Mouse (Mus musculus): ENCODE data around the gene Atg4d. TPM values are rescaled to one million over a fixed set of nuclear protein-coding genes. Genes with fewer than 3 reads are reported as not detected.
"Not testable (repeated sequence)": the region's sequence is repeated elsewhere in the genome, so short reads cannot be mapped to it uniquely, and the experiment has no call there.

Gene Atg4d
- total RNA-seq (2022), result 10 to 100 TPM; 35.3 to 48.7 (median 39.7) TPM

DNA sequence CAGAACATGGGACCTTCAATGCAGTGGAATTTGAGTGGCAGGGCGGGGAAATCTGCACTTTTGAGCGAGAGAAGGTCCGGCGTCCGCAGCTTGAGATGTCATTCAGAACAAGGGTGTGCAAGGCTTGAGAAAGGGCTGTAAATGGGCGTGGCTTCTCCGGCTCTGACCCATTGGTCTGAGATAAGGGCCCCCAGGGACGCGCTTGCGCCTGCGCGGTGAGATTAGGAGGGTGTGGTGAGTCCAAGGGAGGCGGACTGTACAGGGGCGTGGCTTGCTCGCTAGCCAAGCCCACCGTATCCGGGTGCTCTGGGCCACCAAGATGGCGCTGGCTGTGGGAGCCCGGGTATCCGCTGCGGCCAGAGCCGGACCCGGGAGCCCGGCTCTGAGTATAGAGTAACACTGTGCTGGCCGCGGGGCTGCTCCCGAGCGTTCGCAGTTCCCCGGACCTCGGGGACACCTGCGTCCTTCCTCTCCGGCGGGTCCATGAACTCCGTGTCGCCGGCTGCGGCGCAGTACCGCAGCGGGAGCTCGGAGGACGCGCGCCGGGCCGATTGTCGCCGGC, at the start of gene Atg4d:
Gene Atg4d (plus strand): TSS at position 294 of the 562 bp plus-strand sequence.
- peak; percentile 89 to 98 for DNase-seq (ENCODE audit: low spot score in 2 of 2)

DNA sequence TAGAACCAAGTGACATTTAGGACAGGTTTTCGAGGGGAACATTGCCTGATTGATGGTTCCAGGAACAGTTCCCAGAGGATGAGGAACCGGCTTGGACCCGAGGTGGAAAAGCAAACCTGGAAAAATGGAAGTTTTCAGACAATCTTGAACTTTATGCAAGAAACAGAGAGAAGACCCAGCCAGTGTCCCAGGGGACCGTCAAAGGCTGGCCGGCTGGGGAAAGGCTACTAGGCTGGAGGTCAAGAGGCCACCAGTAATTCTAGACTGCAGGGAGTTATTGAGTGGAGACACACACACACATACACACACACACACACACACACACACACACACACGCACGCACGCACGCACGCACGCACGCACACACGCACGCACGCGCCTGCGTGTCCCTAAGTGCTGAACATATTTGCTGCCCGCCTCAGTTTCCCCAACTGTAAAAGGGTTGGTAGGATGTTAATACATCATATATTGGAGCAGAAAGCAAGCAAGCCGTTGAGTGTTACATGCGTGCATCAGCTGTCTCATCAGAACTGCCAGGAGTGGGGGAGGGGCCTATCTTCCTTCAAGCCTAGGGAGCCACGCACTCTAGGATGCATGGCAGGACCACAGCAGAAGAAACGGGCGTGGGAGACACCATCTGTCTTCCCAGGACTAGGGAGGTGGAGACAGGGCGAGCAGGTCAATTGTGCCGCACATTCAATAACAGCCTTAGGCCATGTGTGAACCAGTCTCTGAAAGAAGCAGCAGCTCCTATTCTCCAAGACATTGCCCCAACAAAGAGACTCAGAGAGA, 48.8 kb upstream of the Atg4d start:
- no peak for DNase-seq (ENCODE audit: low spot score in 2 of 2)

DNA sequence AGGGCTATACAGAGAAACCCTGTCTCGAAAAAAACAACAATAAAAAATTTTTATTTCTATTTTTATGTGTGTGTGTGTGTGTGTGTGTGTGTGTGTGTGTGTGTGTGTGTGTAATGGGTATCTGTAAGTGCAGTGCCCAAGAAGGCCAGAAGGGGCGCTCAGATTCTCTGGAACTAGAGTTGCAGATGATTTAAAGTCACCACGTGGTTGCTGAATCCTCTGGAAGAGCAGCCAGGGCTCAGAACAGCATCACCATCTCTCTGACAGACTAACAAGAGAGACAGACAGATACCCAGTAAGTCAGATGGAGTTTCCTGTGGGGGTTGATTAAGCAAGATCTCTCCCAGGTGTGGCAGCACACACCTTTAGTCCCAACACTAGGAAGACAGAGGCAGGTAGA, 45.3 kb upstream of the Atg4d start:
- no peak for DNase-seq (ENCODE audit: low spot score in 2 of 2)

DNA sequence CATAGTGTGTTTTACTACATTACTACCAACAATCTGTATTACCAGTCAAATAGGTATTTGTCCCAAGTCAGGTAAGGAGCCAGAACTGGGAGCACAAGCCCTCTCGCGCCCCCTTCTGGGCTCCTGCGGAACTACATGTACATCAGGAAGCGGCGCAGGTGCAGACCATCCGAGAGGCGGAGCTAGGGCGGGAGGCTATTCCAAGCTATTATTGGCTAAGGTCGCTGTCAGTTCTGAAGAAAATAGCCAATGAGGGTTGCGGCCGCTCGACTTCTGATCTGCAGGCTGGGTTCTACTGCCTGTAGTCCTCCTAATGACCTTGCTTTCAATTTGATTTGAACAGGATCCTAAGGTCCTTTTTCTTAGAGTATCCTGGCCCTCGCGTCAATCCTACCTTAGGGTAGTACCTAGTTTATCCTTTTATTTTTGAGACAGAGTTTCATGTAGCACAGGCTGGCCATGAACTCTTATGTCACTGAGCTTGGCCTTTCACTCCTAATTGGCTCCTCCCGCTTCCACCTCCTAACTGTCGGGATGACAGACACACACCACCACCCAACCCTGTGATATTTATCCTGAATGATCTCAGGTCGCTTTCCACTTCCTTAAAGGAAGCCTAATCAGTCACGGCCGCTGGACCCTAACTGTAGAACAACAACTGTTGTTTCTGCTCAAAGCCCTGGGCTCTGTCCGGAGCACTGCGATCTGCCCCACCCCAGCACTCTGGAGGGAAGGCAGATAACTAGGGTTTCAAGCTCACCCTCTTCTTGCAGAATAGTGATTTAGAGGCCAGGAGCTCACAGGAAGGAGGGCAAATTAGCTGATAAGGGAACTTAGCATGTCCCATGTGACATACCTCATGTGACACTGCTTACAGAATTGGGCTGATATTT, 44.4 kb upstream of the Atg4d start:
- peak; percentile 90 for DNase-seq (ENCODE audit: low spot score in 2 of 2)

DNA sequence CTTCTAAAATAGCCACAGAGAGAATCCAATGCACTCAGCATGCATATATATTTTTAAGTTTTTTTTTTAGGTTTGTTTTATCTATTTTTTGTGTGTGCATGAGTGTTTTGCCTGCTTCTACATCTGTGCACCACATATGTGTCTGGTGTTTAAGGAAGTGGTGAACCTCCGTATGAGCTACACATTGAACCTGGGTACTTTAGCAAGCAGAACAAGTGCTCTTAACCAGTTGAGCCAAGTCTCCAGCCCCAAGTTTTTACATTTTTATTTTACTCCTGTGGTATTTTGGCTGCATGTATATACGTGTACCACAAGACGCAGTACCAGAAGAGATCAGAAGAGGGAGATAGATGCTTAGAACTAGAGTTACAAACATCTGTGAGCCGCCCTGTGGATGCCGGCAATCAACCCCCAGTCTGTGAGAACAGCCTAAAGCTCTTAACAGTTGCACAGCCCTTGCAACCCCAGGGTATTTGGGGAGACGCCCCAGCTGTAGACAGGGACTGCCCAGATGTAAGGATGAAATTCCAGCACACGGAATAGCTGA, 43.6 kb upstream of the Atg4d start:
- DNase-seq (ENCODE audit: low spot score in 2 of 2), result no peak

DNA sequence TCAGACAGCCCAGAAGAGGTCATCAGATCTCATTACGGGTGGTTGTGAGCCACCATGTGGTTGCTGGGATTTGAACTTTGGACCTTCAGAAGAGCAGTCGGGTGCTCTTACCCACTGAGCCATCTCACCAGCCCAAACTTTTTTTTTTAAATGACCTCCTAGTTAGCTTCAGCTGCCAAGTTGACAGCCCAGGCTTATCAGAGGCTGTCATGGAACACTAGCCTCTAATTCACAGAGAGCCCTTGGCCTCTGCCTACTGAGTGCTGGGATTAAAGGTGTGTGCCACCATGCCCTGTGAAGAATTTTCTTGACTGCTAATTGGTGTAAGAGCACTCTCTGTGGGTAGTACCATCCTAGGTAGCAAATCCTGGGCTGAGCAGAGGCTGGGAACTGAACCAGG, 41.6 kb upstream of the Atg4d start:
- not testable (repeated sequence) for DNase-seq (ENCODE audit: low spot score in 2 of 2)

DNA sequence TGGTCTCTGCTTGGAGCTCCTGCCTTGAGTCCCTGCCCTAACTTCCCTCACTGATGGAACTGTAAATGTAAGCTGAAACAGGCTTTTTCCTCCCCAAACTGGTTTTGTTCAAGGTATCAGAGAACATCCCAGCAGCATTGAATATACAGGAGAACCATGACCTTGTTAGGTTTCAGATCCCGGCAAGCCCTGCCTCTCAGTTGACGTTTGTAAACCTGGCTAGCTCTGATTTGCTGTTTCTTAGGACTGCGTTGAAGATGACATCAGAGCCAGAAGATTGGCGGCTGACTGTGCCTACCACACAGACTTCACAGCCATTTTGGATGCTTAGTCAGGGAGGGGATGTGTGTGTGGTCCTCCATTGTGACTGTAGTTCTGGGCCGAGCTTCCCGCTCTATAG, 41.2 kb upstream of the Atg4d start:
- DNase-seq (ENCODE audit: low spot score in 2 of 2), result no peak

DNA sequence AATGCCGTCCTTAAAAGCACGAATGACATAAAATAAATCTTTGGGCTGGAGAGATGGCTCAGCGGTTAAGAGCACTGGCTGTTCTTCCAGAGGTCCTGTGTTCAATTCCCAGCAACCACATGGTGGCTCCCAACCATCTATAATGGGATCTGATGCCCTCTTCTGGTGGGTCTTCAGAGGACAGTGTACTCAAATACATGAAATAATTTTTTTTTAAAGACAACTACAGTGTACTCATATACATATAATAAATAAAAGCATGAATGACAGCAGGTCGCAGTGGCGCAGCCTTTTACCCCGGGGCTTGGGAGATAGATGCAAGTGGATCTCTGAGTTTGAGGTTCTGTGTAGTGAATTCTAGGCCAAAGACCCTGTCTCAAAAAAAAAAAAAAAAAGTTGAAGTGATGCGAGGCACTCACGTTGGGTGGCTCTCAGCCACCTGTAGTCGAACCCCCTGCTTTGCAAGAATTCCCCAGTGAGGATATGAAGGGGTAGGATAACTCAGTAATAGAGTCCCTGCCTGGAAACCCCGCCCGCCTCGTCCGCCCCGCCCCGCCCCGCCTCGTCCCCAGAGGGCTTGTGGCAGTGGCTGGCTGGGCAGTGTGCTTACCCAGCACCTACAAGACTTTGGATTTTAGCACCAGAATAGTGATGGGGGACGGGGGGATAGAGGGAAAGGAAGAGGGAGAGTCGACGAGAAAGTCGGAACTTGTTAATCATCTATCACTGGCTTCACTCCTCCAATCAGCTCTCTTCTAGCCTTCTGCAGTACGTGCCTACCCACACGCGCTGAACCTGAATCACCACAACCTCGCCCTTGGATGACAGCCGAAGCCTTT, 40.3 kb upstream of the Atg4d start:
- DNase-seq (ENCODE audit: low spot score in 2 of 2), result no peak

DNA sequence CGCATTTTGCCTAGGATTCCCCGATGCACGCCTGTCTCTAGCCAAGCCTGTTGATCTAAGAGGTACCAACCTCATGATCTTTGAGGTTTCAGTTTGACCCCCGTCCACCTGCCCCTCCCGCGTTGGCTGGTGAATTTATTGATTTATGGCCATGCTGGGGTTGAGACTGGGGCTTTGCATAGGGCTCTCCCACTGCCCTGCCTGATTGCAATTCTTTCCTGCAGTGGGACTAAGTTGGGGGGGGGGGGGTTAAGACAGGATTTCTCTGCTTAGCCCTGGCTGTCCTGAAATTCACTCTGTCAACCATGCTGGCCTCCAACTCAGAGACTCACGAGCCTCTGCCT, 39.7 kb upstream of the Atg4d start:
- no peak for DNase-seq (ENCODE audit: low spot score in 2 of 2)

DNA sequence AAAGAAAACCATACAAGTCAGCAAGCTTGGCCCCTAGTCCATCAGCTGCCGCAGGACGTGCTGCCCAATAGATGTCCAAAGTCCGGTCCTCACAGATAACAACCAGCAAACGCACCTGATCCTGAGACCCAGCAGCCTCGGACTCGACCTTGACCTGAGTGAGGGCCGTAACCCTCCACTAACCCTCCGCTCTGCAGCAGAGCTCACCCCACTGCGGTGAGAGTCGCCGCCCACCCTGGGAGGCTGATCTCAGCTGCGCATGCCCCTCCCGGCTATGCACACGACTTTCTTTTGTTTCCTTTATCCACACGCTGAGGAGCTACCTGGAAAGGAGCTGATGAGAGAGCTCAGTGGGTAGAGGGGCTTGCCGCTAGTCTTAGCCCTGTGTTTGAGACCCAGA, 37.8 kb upstream of the Atg4d start:
- DNase-seq (ENCODE audit: low spot score in 2 of 2), result no peak

DNA sequence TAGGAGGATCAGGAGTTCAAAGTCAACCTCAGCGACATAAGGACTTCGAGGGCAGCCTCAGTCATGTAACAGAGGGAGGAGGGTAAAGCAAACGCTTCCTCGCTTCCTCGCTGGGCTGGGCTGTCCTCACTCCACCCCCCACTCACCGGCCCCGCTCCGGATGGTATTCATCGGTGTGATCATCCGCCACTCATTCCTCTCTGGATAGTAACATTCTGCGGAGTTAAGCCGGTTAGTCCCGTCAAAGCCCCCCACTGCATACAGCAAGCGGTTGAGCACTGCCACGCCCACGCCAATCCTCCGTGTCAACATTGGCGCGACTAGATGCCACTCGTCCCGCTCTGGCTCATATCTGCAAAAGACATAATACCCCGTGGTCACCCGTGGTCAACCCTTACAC, 33.5 kb upstream of the Atg4d start:
- DNase-seq (ENCODE audit: low spot score in 2 of 2), result no peak

DNA sequence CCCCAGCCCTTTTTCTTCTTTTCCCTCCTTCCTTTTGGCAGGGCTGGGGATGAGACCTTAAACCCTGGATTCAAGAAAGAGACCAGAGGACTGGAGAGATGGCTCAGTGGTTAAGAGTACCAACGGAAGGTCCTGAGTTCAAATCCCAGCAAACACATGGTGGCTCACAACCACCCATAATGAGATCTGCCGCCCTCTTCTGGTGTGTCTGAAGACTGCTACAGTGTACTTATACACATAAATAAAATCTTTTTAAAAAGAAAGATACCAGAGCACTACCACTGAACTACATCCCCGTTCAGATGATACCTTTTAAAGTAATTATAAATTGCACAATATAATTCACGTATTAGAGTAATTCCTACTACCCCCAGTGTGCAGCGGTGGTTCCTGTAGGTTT, 32.2 kb upstream of the Atg4d start:
- DNase-seq (ENCODE audit: low spot score in 2 of 2), result no peak

DNA sequence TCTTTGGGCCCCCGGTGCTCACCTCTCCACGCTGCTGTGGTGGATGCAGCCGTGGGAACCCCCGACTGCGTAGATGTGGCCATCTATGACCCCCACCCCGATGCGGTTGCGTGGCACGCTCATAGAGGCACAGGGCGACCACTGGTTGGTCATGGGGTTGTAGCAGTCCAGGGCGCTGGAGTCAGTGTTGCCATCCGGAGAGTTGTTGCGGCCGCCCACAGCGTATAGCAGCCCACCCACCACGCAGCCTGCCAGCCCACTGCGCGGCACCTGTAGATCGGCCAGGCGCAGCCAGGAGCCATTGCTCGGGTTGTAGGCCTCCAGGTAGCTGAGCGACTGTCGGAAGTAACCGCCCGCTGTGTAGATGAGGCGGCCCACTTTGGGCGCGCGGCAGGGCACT, 31.7 kb upstream of the Atg4d start:
- DNase-seq (ENCODE audit: low spot score in 2 of 2), result no peak

DNA sequence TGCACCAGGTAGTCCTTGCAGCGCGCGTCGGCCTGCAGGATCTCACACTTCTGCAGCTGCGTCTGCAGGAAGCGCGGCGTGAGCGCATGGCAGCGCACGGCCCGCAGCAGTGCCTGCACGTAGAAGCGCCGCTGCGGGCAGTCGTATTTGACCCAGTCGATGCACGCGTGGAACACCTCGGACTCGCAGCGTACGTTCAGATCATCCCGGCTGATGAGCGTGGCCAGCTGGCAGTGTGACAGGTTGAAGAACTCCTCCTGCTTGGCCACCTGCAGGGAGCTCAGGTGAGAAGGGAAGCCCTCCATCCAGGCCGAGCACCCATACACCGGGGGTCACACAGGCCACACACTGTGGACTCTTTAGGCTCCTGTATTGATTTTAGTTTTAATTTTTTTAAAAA, 31.3 kb upstream of the Atg4d start:
- DNase-seq (ENCODE audit: low spot score in 2 of 2), result no peak

DNA sequence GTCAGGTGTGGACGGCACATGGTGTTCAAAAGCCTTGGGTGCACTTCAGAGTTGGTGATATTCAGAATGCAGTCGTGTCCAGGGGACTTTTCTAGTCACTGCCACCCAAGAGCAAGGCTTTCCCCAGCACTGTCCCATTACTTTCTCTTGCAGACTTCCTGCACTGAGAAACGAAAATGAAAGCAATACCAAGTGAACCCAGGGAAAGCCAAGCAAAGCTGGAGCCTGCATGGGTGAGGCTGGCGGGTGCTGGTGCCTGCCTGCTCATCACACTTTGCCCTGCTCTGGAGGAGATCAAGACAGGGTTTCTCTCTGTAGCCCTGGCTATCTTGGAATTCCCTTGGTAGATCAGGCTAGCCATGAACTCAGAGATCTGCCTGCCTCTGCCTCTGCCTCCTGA, 29.8 kb upstream of the Atg4d start:
- DNase-seq (ENCODE audit: low spot score in 2 of 2), result no peak

DNA sequence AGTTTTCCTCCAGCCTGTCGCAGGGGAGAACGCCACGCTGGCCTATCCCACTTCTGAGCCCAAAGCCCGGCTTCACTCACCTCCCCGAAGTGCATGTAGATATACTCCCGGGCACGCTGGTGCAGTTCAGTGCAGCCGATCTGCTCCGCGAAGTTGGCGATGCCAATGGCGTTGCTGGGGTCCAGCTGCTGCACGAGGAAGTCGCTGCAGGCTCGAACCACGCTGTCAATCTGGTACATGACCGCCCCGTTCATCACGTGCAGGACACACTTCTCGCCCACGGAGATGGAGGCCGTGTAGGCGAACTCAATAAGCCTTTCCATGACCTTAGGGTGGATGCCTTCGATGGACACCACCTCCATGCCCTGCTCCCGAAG, 28.1 kb upstream of the Atg4d start:
- DNase-seq (ENCODE audit: low spot score in 2 of 2), result no peak

DNA sequence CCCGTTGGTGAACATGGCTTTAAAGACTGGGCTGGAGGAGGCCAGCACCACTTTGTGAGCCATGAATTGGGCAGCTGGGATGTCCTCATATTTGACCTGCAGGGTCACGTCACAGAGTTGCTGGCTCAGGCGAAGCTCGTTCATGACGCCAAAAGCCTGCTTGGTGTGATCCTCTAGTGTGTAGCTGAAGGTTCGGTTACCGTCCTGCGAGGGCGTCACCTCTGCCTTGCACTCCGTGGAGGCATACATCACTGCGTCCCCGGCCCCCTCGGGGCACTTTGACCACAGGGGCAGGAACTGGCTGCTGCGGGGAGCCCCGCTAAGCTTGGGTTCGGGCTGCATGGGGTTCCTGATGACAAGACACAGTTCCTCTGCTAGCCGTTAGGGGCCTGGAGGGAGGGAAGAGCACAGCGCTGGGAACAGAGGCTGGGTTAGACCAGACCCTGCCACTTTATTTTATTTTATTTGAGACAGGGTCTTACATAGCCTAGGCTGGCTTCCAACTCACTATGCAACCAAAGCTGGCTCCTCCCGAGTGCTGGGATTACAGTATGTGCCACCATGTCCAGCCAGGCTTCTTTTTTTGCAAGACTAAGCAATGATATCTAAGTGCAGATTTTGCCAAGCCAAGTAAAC, 27.6 kb upstream of the Atg4d start:
- DNase-seq (ENCODE audit: low spot score in 2 of 2), result no peak

DNA sequence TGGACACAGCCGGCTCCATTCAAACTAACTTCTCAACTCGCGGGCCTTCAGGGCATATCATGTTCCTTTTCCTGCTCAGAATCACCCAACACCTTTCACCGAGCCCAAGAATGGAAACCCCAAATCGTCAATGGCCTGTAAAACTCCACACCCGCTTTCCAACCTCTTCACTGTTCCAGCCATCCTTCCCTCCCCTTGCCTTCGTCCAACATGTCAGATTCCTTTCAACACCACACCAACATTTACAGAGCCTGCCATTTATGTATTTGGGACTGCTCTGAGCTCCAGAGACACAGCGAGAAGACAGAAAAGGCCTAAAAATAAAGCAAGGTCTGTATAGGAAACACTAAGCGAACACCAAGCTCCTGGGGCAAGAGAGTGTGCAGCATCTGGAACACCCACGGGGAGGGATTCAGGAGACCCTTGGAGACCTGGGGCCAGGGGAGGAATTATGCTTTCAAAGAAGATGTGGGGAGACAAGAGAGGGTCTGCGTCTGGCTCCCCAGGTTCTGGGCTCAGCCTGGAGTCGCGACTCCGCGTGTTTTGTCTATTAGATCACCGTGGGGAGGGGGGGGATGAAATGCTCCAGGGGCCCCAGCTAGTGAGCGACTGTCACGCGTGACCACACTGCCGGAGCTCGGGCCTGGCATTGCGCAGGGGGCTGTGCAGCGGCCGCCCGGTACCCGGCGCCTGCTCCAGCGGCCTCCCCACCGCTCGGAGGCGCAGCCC, 26.9 kb upstream of the Atg4d start:
- no peak for DNase-seq (ENCODE audit: low spot score in 2 of 2)

DNA sequence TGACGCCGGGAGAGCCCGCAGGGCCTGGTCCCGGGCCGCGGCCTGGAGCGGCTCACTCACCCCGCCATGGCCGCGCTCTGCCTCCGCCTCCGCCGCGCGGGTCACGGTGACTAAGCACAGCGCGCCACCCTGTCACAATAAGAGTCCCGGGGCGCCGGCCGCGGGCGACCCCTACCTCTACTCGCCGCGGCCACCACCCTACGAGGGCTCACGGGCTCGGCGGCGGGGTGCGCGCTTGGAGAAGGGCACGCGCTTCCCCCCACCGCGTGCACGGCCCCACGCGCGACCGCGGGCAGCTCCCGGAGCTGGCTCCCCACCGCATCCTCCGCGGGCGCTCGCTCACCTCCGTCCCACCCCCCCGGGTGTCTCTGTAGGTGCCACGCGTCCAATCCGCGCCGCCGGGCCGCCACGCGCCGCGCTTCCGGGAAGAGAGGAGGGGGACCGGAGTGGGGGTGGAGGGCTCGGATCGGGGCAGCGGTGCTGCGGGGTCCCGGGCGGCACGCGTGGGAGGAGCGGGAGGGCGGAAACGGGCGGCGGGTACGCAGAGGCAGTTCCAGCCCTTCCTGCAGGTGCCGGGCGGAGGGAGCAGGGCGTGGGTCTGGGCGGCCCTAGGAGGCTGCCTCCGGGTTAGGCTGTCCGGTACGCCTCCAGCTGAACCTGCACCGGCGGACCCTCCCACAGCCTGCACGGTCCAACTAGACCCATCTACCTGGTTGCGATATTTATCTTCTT, 26.2 kb upstream of the Atg4d start, which contains the start of gene Keap1:
Gene Keap1 (minus strand): TSS at position 629 of the 732 bp plus-strand sequence.
- peak; percentile 67 for DNase-seq (ENCODE audit: low spot score in 2 of 2)

Measured in left cerebral cortex, adult 8-10 months (tissue).